Mouse (Mus musculus) gastrocnemius, postnatal 36 days (tissue): ENCODE data around the gene Gtdc1. TPM values are rescaled to one million over a fixed set of nuclear protein-coding genes. Genes with fewer than 3 reads are reported as not detected.

Experiments
- DNase-seq, 2 experiments: peaks; one replicate each; pipeline ENCODE4 v3.0.0; 2022
- intact Hi-C: fragments of 180-260 bp; cut with DNase I; formaldehyde crosslinking; loops from one replicate; pipeline ENCODE4 v1.15.1; 2025
- long read RNA-seq, 2 experiments: library from polyadenylated mRNA; stranded (forward); transcript quantifications; one replicate each; pipeline ENCODE4 v2.0.0; 2021
- total RNA-seq, 2 experiments: library from RNA; stranded (reverse); gene quantifications; 2 replicates each; pipeline ENCODE4 v1.2.3; 2021

Gtdc1 gene
- total RNA-seq = 10 to 100 TPM; 22.9 to 28.9 TPM
- long read RNA-seq, experiment 1, partial matches to known transcripts = 1 of 2 reads
- long read RNA-seq, experiment 1, other reads (novel, unspliced or antisense) = 1 of 2 reads
- long read RNA-seq, experiment 2, partial matches to known transcripts = 1 of 3 reads
- long read RNA-seq, experiment 2, other reads (novel, unspliced or antisense) = 2 of 3 reads

- DNase-seq = no peak
- intact Hi-C loops = loop anchor here (2.0 kb wide), 2 partner anchors 181 to 189 kb away; partner anchors contain the start of gene Zeb2
These were observed at the start of gene Gtdc1 for GRCm38 (mm10) chr2:44927482-44927811. Gene Gtdc1 (minus strand): TSS chr2:44927657.

GRCm38 (mm10) chr2:44977051-44977450, 49.6 kb upstream of the Gtdc1 start:
- DNase-seq = no peak
- intact Hi-C loops = no loop called here

GRCm38 (mm10) chr2:44976484-44976883, 49.0 kb upstream of the Gtdc1 start:
- intact Hi-C loops = no loop called here

GRCm38 (mm10) chr2:44973828-44974227, 46.4 kb upstream of the Gtdc1 start:
- intact Hi-C loops = no loop called here
- no peak for DNase-seq

More at GRCm38 (mm10) chr2:44976484-44976883, 49.0 kb upstream of the Gtdc1 start:
- no peak for DNase-seq

GRCm38 (mm10) chr2:44970087-44970646, 42.7 kb upstream of the Gtdc1 start:
- no peak for DNase-seq
- intact Hi-C loops = no loop called here

GRCm38 (mm10) chr2:44969640-44970039, 42.2 kb upstream of the Gtdc1 start:
- intact Hi-C loops = no loop called here
- DNase-seq = no peak

GRCm38 (mm10) chr2:44969226-44969625, 41.8 kb upstream of the Gtdc1 start:
- DNase-seq = no peak
- intact Hi-C loops = no loop called here

GRCm38 (mm10) chr2:44965834-44966555, 38.5 kb upstream of the Gtdc1 start:
- no peak for DNase-seq
- intact Hi-C loops = no loop called here

GRCm38 (mm10) chr2:44962620-44963019, 35.2 kb upstream of the Gtdc1 start:
- intact Hi-C loops = no loop called here
- DNase-seq = no peak

- intact Hi-C loops = no loop called here
- no peak for DNase-seq
These were observed 33.7 kb upstream of the Gtdc1 start for GRCm38 (mm10) chr2:44961192-44961591.

- DNase-seq = no peak
These were observed 33.1 kb upstream of the Gtdc1 start for GRCm38 (mm10) chr2:44960561-44960960.

GRCm38 (mm10) chr2:44957329-44957797, 29.9 kb upstream of the Gtdc1 start:
- intact Hi-C loops = no loop called here
- DNase-seq = no peak

More at GRCm38 (mm10) chr2:44960561-44960960, 33.1 kb upstream of the Gtdc1 start:
- intact Hi-C loops = no loop called here

GRCm38 (mm10) chr2:44956232-44956631, 28.8 kb upstream of the Gtdc1 start:
- intact Hi-C loops = no loop called here
- DNase-seq = no peak

- intact Hi-C loops = no loop called here
- no peak for DNase-seq
These were observed 28.0 kb upstream of the Gtdc1 start for GRCm38 (mm10) chr2:44955506-44955905.

GRCm38 (mm10) chr2:44954180-44954579, 26.7 kb upstream of the Gtdc1 start:
- no peak for DNase-seq
- intact Hi-C loops = no loop called here

GRCm38 (mm10) chr2:44952830-44953422, 25.5 kb upstream of the Gtdc1 start:
- intact Hi-C loops = no loop called here
- DNase-seq = no peak

GRCm38 (mm10) chr2:44951651-44952213, 24.3 kb upstream of the Gtdc1 start:
- intact Hi-C loops = no loop called here
- DNase-seq = no peak

GRCm38 (mm10) chr2:44944689-44945088, 17.2 kb upstream of the Gtdc1 start:
- intact Hi-C loops = no loop called here
- no peak for DNase-seq

GRCm38 (mm10) chr2:44930951-44931350, 3.5 kb upstream of the Gtdc1 start:
- DNase-seq = no peak
- intact Hi-C loops = no loop called here

GRCm38 (mm10) chr2:44928631-44929030, 1.2 kb upstream of the Gtdc1 start:
- intact Hi-C loops = no loop called here
- DNase-seq = peak; percentile 19 to 40
